Mouse (Mus musculus) liver, embryonic 14.5 days (tissue): ENCODE measurements around the gene Rnaseh2a. TPM values are rescaled to one million over a fixed set of nuclear protein-coding genes. Genes with fewer than 3 reads are reported as not detected.

Experiments used
- ATAC-seq: fragments of 200-750 bp; cut with Nextera tagmentation; 2 replicates; pipeline ENCODE4 v1.8.0; 2017; ENCODE audit warnings: moderate number of reproducible peaks, mild to moderate bottlenecking, moderate library complexity; ENCODE audit not compliant: insufficient read depth
- DNase-seq, 3 experiments: peaks; one replicate each; pipeline ENCODE4 v3.0.0-alpha.2; 2012 to 2013; ENCODE audit warnings: low read depth in 3 of 3, low spot score in 3 of 3
- H3K27ac ChIP-seq: fragments of 300-500 bp; sonication (generic); 2 replicates; pipeline ENCODE4 v1.5.1; 2014; ENCODE audit warnings: moderate library complexity, mild to moderate bottlenecking, control low read depth, inconsistent platforms
- H3K27me3 ChIP-seq: fragments of 300-500 bp; sonication (generic); 2 replicates; pipeline ENCODE4 v1.6.1; 2014; ENCODE audit warnings: mild to moderate bottlenecking, low read length, moderate library complexity; ENCODE audit not compliant: control insufficient read depth, insufficient read depth
- H3K36me3 ChIP-seq: fragments of 300-500 bp; sonication (generic); replicated peaks from 2 replicates; pipeline ENCODE4 v1.6.1; 2014; ENCODE audit warnings: low read depth; ENCODE audit not compliant: control insufficient read depth, insufficient read depth
- H3K4me1 ChIP-seq, 2 experiments: fragments of 200-500 bp in 1 of 2; fragments of 300-500 bp in 1 of 2; sonication (generic) in 1 of 2; replicated peaks; 2 replicates each; pipeline ENCODE4 v1.6.1; 2012 to 2014; ENCODE audit warnings: antibody characterized with exemption in 1 of 2, inconsistent platforms in 1 of 2, low read length in 1 of 2; ENCODE audit not compliant: control insufficient read depth in 2 of 2, insufficient read depth in 2 of 2
- H3K4me2 ChIP-seq: fragments of 300-500 bp; sonication (generic); 2 replicates; pipeline ENCODE4 v1.6.1; 2014; ENCODE audit warnings: low read depth, mild to moderate bottlenecking, control low read depth, moderate library complexity
- H3K4me3 ChIP-seq, 2 experiments: fragments of 200-500 bp in 1 of 2; fragments of 300-500 bp in 1 of 2; sonication (generic) in 1 of 2; 2 replicates each; pipeline ENCODE4 v1.5.1; 2012 to 2014; ENCODE audit warnings: low read depth in 2 of 2, low read length in 2 of 2, mild to moderate bottlenecking in 2 of 2, control low read depth in 1 of 2, inconsistent platforms in 1 of 2, moderate library complexity in 1 of 2; ENCODE audit not compliant: insufficient read depth in 1 of 2
- H3K9ac ChIP-seq: fragments of 300-500 bp; sonication (generic); replicated peaks from 2 replicates; pipeline ENCODE4 v1.6.1; 2014; ENCODE audit warnings: mild to moderate bottlenecking, control low read depth, moderate library complexity
- H3K9me3 ChIP-seq: fragments of 300-500 bp; sonication (generic); 2 replicates; pipeline ENCODE4 v1.6.1; 2016; ENCODE audit warnings: low read length, mixed read lengths; ENCODE audit not compliant: control insufficient read depth
- CTCF ChIP-seq: IDR thresholded peaks from 2 replicates; pipeline ENCODE4 v1.5.1; 2016; ENCODE audit warnings: antibody characterized with exemption, low read depth, control low read depth
- EP300 ChIP-seq: IDR thresholded peaks from 2 replicates; pipeline ENCODE4 v1.6.1; 2016; ENCODE audit warnings: antibody characterized with exemption, low read depth
- WGBS: fragments of 180-500 bp; shearing (Covaris S2); extraction: QIAGEN DNeasy Blood & Tissue Kit; methylation state at CpG from one replicate; pipeline ENCODE4 v1.1.7; 2014; ENCODE audit not compliant: insufficient replicate concordance; 5-methylcytosine and 5-hydroxymethylcytosine counted together
- polyA plus RNA-seq, 2 experiments: library from polyadenylated mRNA; depleted of rRNA in 1 of 2; stranded (reverse) in 1 of 2; unstranded in 1 of 2; fragments of >200 nt; fragmentation: Nextera tagmentation in 1 of 2; extraction: Ambion mirVana in 1 of 2; gene quantifications; 2 replicates each; pipeline versions ENCODE4 v1.2.1 to v1.2.3; 2012 to 2014

Gene Rnaseh2a
- polyA plus RNA-seq, 2 experiments = 56.2 to 107 TPM

GRCm38 (mm10) chr8:84925557-84925956 lies 44.0 kb downstream of the Rnaseh2a start:
- no peak overlapping the region for H3K4me3 ChIP-seq
- ATAC-seq (no peak), DNase-seq (no peak)
- H3K36me3 ChIP-seq = no peaks in the 10 kb centered on the region
- H3K27me3 ChIP-seq = peaks cover 16% of the 10 kb centered on the region
- no peak overlapping the region for H3K27ac ChIP-seq
- no peaks in the 10 kb centered on the region for H3K4me1 ChIP-seq
- TF ChIP-seq CTCF = no peak
- no peak for TF ChIP-seq EP300
- no peak overlapping the region for H3K9ac ChIP-seq
- H3K4me2 ChIP-seq = no peak overlapping the region
- WGBS = 40% methylated on average over 7 of the region's 7 CpGs
- no peaks in the 10 kb centered on the region for H3K9me3 ChIP-seq

- Histone ChIP-seq H3K4me3 (no peak overlapping the region), H3K27me3 (peaks cover 5% of the 10 kb centered on the region; the same call in 1 of the 2 replicates), H3K27ac (no peak overlapping the region), H3K4me2 (no peak overlapping the region), H3K9me3 (no peaks in the 10 kb centered on the region), H3K9ac (no peak overlapping the region), H3K4me1 (no peaks in the 10 kb centered on the region), H3K36me3 (no peaks in the 10 kb centered on the region)
- WGBS = 59% methylated on average over 2 of the region's 2 CpGs
- TF ChIP-seq EP300 = no peak
- no peak for TF ChIP-seq CTCF
- DNase-seq = no peak
- no peak for ATAC-seq
Observed at GRCm38 (mm10) chr8:84921596-84921995, 48.0 kb downstream of the Rnaseh2a start.

- 78% methylated on average over 15 of the region's 15 CpGs for WGBS
- no peak overlapping the region for H3K9ac ChIP-seq
- no peak overlapping the region for H3K4me2 ChIP-seq
- H3K9me3 ChIP-seq = no peaks in the 10 kb centered on the region
- peaks cover 5% of the 10 kb centered on the region; the same call in 1 of the 2 replicates for H3K27me3 ChIP-seq
- TF ChIP-seq CTCF (no peak), EP300 (no peak)
- no peak for DNase-seq
- peaks cover 0 to under 1% of the 10 kb centered on the region in 2 experiments; a peak in 2 of 4 replicates for H3K4me1 ChIP-seq
- H3K36me3 ChIP-seq = no peaks in the 10 kb centered on the region
- no peak for ATAC-seq
- H3K27ac ChIP-seq = no peak overlapping the region
- H3K4me3 ChIP-seq = no peak overlapping the region
Observed at GRCm38 (mm10) chr8:84918646-84919045, 50.9 kb downstream of the Rnaseh2a start.

GRCm38 (mm10) chr8:84917781-84918180 lies 51.8 kb downstream of the Rnaseh2a start:
- DNase-seq = no peak
- TF ChIP-seq EP300 = no peak
- no peak for TF ChIP-seq CTCF
- H3K27ac ChIP-seq = no peak overlapping the region
- H3K4me3 ChIP-seq = no peak overlapping the region
- H3K36me3 ChIP-seq = no peaks in the 10 kb centered on the region
- H3K9me3 ChIP-seq = no peaks in the 10 kb centered on the region
- no peak for ATAC-seq
- H3K27me3 ChIP-seq = peaks cover 5% of the 10 kb centered on the region; the same call in 1 of the 2 replicates
- H3K4me1 ChIP-seq = peaks cover 0 to 3% of the 10 kb centered on the region in 2 experiments; a peak in 2 of 4 replicates
- H3K9ac ChIP-seq = no peak overlapping the region
- WGBS = 31% methylated on average over 20 of the region's 20 CpGs
- H3K4me2 ChIP-seq = no peak overlapping the region

GRCm38 (mm10) chr8:84915269-84915668 lies 54.3 kb downstream of the Rnaseh2a start:
- H3K36me3 ChIP-seq = no peaks in the 10 kb centered on the region; the same call in 1 of the 2 replicates
- H3K9ac ChIP-seq = no peak overlapping the region
- H3K4me1 ChIP-seq = peaks cover under 1 to 3% of the 10 kb centered on the region in 2 experiments; a peak in 2 of 4 replicates
- no peaks in the 10 kb centered on the region for H3K9me3 ChIP-seq
- H3K27ac ChIP-seq = no peak overlapping the region
- 84% methylated on average over 8 of the region's 8 CpGs for WGBS
- H3K4me2 ChIP-seq = no peak overlapping the region
- no peak for ATAC-seq
- TF ChIP-seq CTCF (no peak), EP300 (no peak)
- no peak overlapping the region for H3K4me3 ChIP-seq
- DNase-seq = no peak
- peaks cover 11% of the 10 kb centered on the region for H3K27me3 ChIP-seq
